Mouse (Mus musculus): ENCODE results near the gene Zgrf1.
A peak's percentile ranks its signal among the peaks of the same experiment; 100 is the strongest.

Gene Zgrf1

DNA sequence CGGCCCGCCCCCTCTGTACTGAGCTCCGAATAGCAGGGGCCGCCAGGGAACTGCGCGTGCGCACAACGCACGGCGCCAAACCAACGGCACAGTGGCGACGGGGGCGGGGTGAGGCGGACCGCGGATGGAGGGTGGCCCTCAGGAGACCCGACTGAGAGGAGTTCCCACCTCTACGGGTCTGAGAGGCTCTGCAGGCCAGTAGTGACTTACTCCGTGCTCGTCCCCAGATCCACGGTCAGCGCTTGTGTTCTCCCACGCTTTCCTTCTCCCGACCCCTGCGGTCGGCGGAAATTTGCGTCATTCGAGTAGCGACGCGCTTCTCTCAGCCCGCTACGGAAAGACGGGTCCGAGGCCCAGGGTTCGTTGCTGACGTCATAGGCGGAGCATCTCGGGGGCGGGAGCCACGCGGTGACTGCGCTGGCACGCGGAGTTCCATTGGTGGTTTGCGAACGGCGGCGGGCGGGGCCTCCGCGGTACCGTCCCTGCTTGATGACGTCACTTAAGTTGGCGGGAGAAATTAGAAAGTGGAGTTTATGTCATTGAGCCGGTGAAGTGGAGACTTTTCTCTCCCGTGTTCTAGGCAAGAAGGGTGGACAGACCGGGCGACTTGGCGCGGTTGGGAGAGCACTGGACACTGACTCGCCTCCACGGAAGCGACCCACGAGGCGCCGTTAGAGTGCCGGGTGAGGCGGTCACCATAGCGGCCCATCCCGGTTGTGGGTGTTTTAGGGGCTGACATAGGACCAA, at the start of gene Zgrf1, which contains the start of gene Larp7:
Gene Zgrf1 (plus strand): TSS at position 517 of the 747 bp plus-strand sequence.
Gene Larp7 (minus strand): TSS at position 377 of the 747 bp plus-strand sequence.
- DNase-seq = peak; percentile 99

DNA sequence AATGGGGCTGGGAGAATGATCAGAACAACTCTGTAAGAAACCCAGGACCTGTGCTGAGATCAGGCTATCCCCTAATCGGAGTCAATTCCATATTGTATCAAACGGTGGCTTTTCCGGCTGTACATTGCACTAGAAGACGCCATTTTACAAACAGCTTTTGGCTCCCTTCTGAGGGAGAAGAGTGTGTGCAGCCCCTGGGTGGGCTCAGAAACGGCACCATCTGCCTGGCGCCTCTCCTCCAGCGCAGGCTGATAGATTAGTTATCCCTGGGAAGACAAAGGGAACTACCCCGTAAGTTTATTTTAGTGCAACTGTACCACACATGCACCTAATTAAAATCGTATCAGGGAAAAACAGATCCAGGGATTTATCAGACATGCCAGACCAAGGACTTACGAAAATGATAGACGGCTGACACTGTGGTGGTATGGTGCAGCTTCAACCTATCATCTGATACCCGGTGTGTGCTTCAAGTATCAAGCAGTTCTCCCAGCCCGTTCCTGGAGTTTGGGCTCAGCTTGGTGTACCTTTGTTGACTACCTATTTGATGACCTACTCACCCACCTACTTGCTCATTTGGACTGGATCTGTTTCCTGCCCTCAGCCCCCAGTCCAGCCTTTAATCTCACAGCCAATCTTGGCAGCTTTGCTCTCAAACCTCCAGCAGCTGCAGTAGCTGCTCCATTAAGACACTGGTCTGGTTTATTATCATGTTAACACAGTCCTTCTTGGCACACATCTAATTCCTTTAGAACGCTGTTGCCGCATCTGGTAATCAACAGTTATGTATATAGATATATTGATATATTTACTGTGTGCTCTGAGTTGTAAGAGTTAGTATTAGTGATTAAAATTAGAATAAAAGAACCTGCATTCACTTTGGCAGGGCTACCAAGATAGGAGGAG, 45.2 kb upstream of the Zgrf1 start:
- DNase-seq = no peak

DNA sequence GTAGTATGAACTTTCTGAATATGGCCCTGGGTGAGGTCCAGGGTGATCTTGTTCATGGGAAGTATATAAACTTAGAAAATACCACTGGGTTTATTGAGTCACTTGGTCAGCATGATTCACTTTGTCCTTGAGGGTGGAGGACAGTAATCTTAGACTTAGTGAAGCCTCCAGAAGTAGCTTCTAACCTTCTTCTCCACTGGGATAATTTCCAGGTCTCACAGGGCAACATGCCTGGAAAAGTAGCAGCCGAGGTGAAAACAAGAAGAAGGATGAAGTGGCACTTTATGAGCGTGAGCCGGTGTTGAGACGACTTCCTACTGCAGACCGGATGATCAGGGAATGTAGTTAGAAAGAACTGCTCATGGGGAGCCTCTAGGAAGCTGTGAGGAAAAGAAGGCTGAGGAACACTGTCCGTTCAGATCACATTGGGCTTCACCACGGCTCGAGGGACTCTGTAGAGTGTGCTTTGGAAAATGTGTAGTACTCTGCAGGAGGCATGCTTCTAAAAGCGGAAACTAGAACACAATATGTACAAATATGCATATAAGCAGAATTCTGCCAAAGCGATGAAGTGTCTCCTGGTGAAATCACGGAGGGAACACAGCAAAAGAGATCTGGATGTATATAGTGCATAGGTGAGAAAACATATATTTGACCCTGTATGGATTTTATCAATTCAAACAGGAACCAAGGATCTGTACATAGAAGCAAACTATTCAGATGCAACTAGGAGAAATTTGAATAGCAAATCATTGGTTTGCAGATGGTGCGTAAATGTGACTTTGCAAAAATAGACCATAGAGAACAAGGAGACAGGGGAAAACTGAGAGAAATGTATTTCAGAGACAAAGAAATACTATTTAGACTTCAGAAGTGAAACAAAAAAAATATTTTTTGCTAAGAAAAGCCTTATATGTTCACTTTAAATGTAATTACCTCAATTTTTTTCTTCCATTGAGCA, 41.2 kb upstream of the Zgrf1 start:
- no peak for DNase-seq

DNA sequence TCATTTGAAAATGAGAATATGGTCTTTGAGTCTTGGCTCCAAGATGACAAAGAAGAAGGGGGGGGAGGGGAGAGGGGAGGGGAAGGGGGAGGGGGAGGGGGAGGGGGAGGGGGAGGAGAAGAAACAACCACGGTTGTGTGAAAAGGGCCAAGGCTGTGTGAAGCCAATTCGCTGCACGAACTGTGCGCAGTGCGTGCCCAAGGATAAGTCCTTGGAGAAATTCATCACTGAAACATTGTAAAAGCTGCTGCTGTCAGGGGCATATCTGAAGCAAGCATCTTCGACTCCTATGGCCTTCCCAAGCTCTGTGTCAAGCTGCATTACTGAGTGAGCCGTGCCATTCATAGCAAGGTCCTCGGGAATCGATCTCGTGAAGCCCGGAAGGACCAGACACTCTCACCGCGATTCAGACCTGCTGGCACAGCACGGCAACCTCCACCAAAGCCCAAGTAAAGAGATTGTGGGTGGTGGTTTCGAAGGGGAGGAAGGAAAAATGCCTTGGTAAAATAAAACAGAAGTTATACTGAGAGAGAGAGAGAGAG, 40.4 kb upstream of the Zgrf1 start:
- no peak for DNase-seq

DNA sequence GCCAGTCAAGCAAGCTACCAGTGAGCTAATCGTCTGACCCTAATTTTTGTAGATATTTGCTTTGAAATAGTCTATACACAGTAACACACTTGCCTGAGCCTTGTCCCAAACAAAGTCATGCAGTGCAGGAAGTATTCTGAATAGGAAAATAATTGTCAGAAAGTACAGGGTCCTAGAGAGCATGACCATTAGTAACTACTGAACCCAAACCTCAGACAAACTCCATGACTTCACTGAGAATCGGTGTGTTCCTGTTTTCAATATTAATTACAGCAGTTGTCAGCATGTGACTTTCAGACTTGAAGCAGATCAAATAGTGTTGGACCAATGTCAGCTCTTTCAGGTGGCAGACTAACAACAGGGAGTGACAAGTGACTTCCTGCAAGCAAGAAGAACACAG, 39.6 kb upstream of the Zgrf1 start:
- no peak for DNase-seq

DNA sequence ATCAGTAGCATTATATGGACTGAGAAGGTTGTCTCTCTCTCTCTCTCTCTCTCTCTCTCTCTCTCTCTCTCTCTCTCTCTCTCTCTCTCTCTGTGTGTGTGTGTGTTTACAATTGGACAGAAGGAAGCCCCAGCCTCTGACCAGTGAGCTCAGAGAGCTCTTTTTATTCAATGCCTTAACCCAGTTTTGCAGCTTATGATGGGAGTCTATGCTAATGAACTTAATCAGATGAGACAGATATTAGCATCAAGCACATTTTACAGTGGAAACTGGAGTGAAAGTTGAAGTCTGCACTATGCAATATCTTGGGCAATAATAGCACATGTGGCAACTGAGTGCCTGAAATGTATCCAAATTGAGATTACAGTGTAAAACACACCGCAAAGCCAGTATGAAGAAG, 38.0 kb upstream of the Zgrf1 start:
- DNase-seq = no peak

DNA sequence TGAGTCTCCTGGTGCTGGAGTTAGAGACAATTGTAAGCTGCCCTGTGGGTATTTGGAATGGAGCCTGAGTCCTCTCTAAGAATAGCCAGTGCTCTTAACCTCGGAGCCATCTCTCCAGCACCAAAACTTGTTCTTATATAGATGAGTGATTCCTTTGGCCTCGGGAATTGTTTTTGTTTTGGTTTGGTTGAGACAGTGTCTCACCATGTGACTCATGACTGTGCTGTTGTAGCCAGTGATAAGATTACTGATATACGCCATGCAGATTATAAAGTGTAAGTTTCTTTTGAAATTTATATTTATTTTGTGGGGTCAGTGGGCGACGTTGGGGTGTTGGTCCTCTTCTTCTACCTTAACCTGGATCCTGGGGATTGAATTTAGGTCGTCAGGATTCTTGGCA, 33.0 kb upstream of the Zgrf1 start:
- DNase-seq = no peak

DNA sequence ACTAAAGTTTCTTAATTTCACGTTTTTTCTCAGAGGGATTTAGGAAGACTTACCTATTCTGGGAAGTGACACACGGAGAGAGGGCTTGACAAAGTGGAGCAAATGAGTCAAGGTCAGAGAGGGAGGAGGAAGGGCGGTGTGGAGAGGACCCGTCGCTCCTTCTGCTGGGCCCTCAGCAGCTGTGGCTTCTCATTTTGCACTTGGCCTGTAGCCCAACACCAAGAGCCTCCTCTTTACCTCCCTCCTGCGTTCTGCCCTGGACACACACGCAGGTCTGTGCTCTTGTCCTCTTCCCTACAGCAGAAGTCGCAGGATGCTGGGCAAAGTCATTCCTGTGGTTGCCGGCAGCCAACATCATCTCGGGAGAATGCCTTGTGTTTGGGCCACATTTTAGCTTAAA, 32.1 kb upstream of the Zgrf1 start:
- DNase-seq = no peak

DNA sequence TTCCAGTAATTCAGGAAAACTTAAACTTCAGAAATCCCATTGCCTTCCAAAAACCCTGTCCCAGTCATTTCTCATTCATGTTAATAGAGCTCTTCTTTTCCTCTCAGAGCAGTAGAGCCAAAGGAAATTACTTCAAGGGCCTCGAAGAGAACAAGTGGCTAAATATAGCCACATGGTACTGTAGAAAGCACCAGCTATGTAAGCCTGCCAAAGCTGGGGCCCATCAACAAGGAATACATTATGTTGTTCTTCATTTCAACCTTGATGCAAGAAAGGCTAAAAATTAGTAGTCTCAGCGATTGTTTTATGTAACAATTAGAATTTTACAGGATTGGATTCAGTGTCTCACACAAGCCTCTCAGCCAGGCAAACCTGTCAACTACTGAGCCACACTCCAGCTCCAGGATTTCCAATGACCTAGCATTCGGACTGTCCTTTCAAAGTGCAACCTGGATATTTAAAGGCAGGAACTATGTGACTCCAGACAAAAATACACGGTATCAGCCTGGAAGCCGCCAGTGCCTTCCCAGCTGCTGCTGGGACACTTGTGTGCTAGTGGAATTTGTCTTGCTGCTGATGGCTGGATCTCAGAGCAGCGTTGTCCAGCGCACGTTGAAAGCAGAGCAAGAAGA, 28.0 kb upstream of the Zgrf1 start:
- DNase-seq = no peak

DNA sequence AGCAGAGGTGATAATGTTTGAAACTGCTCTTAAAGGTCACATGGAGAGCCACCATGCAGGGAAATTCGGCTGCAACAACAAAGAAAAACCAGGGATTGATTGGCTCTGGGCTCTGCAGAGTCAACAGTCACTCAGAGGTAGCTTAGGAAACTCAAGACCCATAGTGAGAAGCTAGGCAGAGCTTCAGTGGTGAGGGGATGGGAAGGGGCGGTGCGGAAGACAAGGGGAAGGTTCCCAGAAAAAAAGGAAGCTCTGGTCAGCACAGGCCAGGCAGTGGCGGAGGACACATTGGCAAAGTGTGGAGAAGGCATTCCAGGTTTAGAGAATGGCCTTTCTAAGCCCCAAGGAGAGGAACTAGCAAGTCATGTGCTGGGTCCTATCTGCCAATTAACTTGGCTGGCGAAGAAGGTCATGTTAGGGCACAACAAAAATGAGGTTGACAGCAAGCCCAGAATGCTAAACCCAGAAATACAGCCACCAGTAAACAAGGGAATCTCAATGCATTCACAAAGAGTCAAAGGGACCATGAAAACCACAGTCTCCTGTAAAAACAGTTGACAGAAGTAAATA, 25.7 kb upstream of the Zgrf1 start:
- peak; percentile 20 for DNase-seq

DNA sequence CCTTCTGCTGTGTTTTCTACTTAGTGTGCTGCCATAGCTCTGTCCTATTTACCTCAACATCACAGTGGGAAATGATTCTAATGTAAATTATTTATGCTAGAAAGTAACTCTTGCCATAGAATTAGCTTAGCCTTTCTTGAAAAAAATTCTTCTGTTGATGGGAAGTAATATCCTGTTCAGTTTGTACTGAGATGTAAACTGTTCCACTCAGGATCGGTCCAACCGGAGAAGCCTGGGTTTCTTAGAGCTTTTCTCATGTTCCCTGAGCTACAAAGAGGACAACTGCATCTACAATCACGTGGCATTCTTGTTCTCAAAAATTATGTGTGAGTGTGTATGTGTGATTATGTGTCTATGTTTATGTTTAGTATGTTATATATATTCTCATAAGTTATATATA, 24.1 kb upstream of the Zgrf1 start:
- no peak for DNase-seq

DNA sequence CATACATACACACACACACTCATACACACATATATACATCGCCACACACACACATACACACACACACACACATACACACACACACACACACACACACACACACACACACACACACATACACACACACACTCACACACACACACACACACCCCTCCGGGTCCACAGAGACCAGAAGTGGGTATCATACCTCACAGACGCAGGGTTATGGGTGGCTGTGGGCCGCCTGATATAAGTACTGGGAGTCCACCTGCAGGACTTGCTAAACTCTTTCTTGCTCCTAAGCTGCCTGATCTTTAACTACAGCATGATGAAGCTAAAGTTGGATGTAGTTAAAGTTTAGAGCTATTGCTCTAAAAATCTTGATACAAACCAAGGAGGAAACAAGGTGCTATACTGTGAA, 23.5 kb upstream of the Zgrf1 start:
- DNase-seq = no peak

DNA sequence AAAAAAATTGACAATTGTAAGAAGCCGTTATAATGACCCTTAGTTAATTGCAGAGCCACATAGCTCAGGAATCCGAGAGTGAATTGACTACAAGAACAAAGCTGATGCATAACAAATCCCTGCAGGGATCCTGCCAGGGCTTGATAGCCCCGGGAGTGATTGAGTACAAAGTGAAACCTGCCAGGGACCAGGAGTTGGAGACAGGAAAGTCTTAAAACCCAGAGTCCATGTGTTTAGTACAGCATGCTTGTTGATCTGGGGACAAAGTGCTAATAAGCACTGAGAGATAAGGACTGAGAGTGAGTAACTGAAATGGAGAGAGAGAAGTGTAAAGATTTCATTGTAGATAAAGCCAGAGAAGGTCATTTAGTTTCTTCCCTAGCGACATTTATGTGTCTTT, 23.0 kb upstream of the Zgrf1 start:
- DNase-seq = no peak

DNA sequence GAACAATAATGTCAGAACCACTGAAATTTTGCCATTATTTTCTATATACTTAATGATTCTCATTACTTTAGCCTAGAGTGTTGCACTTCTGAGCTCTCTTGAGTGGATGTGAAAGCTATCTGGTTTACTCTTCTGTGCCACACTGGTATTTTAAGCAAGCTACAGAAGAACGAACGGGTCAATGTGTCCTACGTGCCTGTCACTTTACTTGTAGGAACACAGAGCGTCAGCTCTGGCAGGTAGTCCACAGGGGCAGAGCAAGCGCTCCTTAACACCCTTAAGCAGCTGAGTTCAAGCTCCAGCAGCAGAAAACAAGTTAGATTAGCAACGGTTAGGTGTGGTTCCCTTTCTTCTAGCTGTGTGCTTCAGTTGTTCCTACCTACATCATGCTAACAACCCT, 14.1 kb upstream of the Zgrf1 start:
- DNase-seq = no peak

DNA sequence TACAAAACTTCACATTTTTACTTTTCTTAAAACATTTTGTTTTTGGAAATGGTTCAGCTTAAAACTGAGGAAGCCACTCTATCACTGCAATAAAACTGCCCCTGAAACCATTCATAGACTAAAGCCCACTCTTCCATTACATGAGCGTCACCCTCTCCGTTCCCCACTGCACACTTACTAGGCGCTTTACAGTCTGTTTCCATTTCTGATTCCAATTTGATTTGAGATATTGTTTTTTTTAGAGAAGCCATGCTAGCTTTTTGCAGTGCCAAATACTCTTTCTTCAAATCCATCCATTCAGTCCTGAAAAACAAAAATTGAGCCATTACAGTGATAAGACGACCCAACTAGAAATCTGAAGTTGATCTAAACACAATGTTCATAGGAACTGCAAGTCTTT, 9.3 kb upstream of the Zgrf1 start:
- no peak for DNase-seq

DNA sequence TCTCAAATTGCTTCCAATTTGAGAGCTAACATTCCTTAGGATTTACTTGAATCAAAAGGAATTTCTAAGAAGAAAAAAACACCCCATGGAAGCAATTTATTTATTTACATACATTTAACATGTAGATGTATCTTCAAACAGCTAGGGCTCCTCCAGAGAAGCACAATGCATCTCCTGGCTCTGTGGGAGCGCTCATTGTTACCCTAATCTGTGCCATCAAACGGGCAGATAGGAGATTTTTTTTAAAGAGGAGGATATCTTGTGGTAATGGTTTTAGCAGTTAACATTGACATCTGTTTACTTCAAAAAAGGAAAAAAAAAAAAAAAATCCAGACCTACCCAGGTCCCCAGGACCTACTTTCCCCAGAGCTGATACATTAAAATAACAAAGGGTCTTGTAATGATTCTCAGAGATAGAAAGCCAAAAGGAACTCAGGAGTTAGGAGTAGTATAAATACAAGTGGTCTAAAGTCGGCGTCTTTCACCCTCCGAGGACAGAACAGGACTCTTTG, 8.6 kb upstream of the Zgrf1 start:
- DNase-seq = no peak

DNA sequence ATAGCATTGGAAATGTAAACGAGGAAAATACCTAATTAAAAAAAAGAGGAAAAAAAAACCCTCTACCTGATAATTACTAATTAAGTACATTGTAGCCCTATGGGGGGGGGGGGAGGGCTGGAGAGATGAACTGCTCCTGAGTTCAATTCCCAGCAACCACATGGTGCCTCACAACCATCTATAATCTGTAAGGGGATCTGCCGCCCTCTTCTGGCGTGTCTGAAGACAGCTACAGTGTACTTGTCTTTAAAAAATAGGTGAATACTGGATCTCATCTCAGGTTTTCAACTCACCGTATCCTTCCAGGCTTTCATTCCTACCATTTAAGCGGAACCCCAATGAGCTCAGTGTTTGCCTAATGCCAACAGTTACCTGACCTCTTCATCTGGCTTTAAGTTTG, 5.4 kb upstream of the Zgrf1 start:
- peak; percentile 15 to 47 for DNase-seq

DNA sequence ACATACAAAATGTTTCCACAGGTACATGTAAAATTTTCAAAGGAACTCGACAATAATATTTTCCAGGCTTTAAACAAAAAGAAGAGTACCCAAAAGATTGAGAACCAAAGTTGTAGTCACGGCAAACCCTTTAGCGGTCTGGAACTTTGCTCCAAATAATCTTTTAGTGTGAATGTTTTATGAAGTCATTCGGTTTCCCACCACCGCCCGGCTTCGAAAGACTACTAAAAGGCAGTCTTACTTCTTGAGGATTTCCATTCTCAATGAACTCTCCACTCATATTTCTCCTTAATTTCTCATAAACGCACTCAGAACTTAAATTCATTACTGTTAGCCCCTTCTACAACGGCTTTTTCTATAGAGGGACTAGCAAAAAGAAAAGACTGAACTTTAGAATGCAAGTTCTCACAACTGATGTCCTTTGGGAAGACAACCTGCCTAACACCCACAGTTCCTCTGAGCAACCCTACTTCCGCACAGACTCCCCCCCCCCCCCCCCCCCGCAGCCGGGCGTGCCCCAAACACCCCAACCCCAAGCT, 786 bp upstream of the Zgrf1 start:
- no peak for DNase-seq

DNA sequence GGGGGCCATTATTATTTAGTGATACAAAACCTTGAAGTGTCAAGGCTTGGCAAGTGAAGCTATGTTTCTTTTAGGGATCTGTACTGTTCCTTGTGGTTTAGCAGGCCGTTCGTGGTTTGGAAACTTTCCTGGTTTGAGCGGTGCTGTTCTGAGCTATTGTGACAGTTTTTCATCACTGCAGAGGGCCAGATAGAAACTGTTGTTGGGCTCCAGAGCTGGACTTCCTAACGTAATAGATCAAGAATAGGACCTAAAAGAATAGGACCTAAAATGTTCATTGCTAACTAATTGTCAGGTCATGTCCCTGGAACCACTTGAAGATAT, 393 bp downstream of the Zgrf1 start:
- DNase-seq = no peak

DNA sequence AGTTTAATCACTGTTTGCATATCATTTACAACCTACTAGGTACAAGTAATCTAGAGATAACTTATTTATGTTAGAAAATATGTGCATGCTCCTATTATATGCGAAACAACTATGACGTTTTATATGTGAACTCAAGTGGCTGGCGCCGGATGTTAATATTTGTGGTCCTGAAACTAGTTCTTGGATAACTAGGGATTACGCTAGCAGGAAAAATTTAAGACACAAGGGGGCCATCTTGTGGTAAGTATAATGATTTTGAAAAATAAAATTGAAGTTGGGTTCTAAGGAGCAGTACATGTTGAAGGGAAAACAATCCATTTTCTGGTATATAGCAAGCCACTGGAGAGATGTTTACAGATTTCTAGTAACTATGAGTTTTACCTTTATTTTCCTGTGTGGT, 1.4 kb downstream of the Zgrf1 start:
- peak in 1 of 2 experiments; percentile 2 for DNase-seq

DNA sequence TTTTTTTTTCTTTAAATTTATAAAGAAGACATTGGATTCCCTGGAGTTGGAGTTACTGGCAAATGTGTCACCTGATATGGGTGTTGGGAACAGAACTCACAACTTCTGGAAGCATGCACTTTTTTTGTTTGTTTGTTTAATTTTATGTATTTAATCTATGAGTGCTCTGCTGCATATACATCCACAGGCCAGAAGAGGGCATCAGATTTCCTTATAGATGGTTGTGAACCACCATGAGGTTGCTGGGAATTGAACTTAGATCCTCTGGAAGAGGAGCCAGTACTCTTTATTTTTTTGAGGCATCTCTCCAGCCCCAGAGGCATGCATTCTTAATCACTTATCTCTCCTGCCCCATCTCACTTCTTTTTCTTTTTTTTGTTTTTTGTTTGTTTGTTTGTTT, 4.9 kb downstream of the Zgrf1 start:
- DNase-seq = no peak

All from cerebellum, postnatal 14 days (tissue).